24 mouse cellular contexts compared by ENCODE assay signal in genomic region chr13:27725057-27725456, GRCm38 (mm10). TPM values are rescaled to one million over a fixed set of nuclear protein-coding genes. Genes with fewer than 3 reads are reported as not detected.
DNase-seq lines count a peak whose midpoint lies in the region; ATAC-seq and TF ChIP-seq lines count a peak whose summit lies in the region.
"Not testable (repeated sequence)": the region's sequence is repeated elsewhere in the genome, so short reads cannot be mapped to it uniquely, and the experiment has no call there.
"Had no signal": no experiment of that assay in that cellular context is flagged by ENCODE, and none has a peak within 500 bp of the region (broad histone marks: within the 10 kb centered on the region; RNA-seq: fewer than 3 reads in every experiment).

No protein-coding gene starts in this region.

- H3K36me3 ChIP-seq in ES-E14 (ENCODE audit: control insufficient read depth, insufficient read depth, low read length, poor library complexity, severe bottlenecking); kidney, adult 2 months (ENCODE audit: control insufficient read depth, insufficient read depth, low read length): not testable (repeated sequence)

- CTCF ChIA-PET in Patski (lab: Charles Lee), result not testable (repeated sequence)

- not testable (repeated sequence) for TF ChIP-seq POLR2A in kidney, adult 2 months (IDR thresholded peaks at IDR 0.05; ENCODE audit: low read depth, low read length)

- not testable (repeated sequence) for H3K9me3 ChIP-seq in ES-E14 (ENCODE audit: control insufficient read depth, insufficient read depth, low read depth, low read length)

- not testable (repeated sequence) for TF ChIP-seq CTCF in Patski (IDR thresholded peaks at IDR 0.05); kidney, adult 2 months (conservative IDR thresholded peaks at IDR 0.05; ENCODE audit: insufficient read depth, insufficient read length, low read depth, low read length)

- not testable (repeated sequence) for H3K4me1 ChIP-seq in ES-E14 (ENCODE audit: control insufficient read depth in 2 of 2, insufficient read depth in 2 of 2, low read length in 2 of 2, poor library complexity in 1 of 2); kidney, adult 2 months (ENCODE audit: control insufficient read depth, insufficient read depth, low read length)

- POLR2A ChIA-PET in Patski (lab: Charles Lee), result not testable (repeated sequence)

- peak; percentile 67 for ATAC-seq in Patski

- DNase-seq in 3134 (ENCODE audit: extremely low read depth, insufficient read length, low spot score), result peak; percentile 53
- DNase-seq in ES-E14 (ENCODE audit: low read depth, low spot score), result peak; percentile 4
- not testable (repeated sequence) for DNase-seq in Patski (ENCODE audit: low read depth, low spot score)
- peak; percentile 4 for DNase-seq in kidney, adult 11 months
- DNase-seq in kidney, adult 2 months, result peak; percentile 15
- DNase-seq in kidney, adult 9 months, result peak; percentile 11
- peak; percentile 4 for DNase-seq in kidney, postnatal 14 days

- H3K9ac ChIP-seq in ES-E14 (ENCODE audit: insufficient read depth, low read depth, low read length, poor library complexity, severe bottlenecking), result not testable (repeated sequence)

- not testable (repeated sequence) for H3K4me3 ChIP-seq in ES-E14 (ENCODE audit: insufficient read depth in 1 of 2, low read depth in 1 of 2, low read length in 2 of 2, poor library complexity in 1 of 2, severe bottlenecking in 1 of 2); kidney, adult 2 months (ENCODE audit: insufficient read depth, low read depth, low read length)

- not testable (repeated sequence) for H3K27ac ChIP-seq in ES-E14 (ENCODE audit: insufficient read depth, low read depth, low read length, poor library complexity, severe bottlenecking); kidney, adult 2 months (ENCODE audit: insufficient read depth, low read depth, low read length)

- in situ Hi-C loops in ES-E14 (cut with MboI; ENCODE audit: low sequenced_read_pairs in 2 of 2, unreplicated experiment in 2 of 2); Patski (cut with MboI; ENCODE audit: low pct_unique_long_range_greater_than_20kb): not testable (repeated sequence)

- WGBS in kidney, adult 2 months, result 71% methylated on average over 3 of the region's 3 CpGs

- H3K27me3 ChIP-seq in Patski; kidney, adult 2 months (replicated peaks; ENCODE audit: control insufficient read depth, insufficient read depth, low read length): not testable (repeated sequence)

RNA-seq across cellular contexts. Expression of gene Prl7d1, which starts 8.5 kb away (rescaled TPM):
- 1.3 TPM in 1 of 2 replicates, not detected in the other for total RNA-seq in ES-E14 (2012; rRNA removed)
- polyA plus RNA-seq in Patski (2021), result not detected
- polyA plus RNA-seq in kidney, adult 2 months (2012; rRNA removed), result not detected in 2 replicates
- total RNA-seq: adrenal gland, adult 18-20 months; adrenal gland, adult 8-10 months; adrenal gland, postnatal 14 days; adrenal gland, postnatal 36 days; CH12.LX; forebrain, postnatal 0 days; MEL had no signal
- polyA plus RNA-seq: activated CD4-positive, CD25-positive, alpha-beta regulatory T cell, adult 4 months; CD4-positive, CD25-positive, alpha-beta regulatory T cell, adult 4 months; cortical plate, adult 2 months; embryonic facial prominence, embryonic 10.5 days; embryonic facial prominence, embryonic 12.5 days; embryonic facial prominence, embryonic 14.5 days; forebrain, embryonic 11.5 days; forebrain, embryonic 13.5 days; forebrain, embryonic 15.5 days; forebrain, postnatal 0 days had no signal

RNA-seq across cellular contexts. Expression of gene Prl7c1, which starts 55.5 kb away (rescaled TPM):
- total RNA-seq in ES-E14 (2012; rRNA removed), result not detected in 2 replicates
- polyA plus RNA-seq in Patski (2021), result not detected
- polyA plus RNA-seq in kidney, adult 2 months (2012; rRNA removed), result not detected in 2 replicates
- total RNA-seq: adrenal gland, adult 18-20 months; adrenal gland, adult 8-10 months; adrenal gland, postnatal 14 days; adrenal gland, postnatal 36 days; CH12.LX; forebrain, postnatal 0 days; MEL had no signal
- polyA plus RNA-seq: activated CD4-positive, CD25-positive, alpha-beta regulatory T cell, adult 4 months; CD4-positive, CD25-positive, alpha-beta regulatory T cell, adult 4 months; cerebellum, adult 2 months; cortical plate, adult 2 months; embryonic facial prominence, embryonic 10.5 days; embryonic facial prominence, embryonic 12.5 days; embryonic facial prominence, embryonic 14.5 days; forebrain, embryonic 11.5 days; forebrain, embryonic 13.5 days; forebrain, embryonic 15.5 days; forebrain, postnatal 0 days had no signal

RNA-seq across cellular contexts. Expression of gene Prl7a2, which starts 57.2 kb away (rescaled TPM):
- total RNA-seq in ES-E14 (2012; rRNA removed), result not detected in 2 replicates
- 0.13 TPM for polyA plus RNA-seq in Patski (2021)
- not detected in 2 replicates for polyA plus RNA-seq in kidney, adult 2 months (2012; rRNA removed)
- total RNA-seq: adrenal gland, adult 18-20 months; adrenal gland, adult 8-10 months; adrenal gland, postnatal 14 days; adrenal gland, postnatal 36 days; CH12.LX; forebrain, postnatal 0 days; MEL had no signal
- polyA plus RNA-seq: CD4-positive, CD25-positive, alpha-beta regulatory T cell, adult 4 months; cortical plate, adult 2 months; embryonic facial prominence, embryonic 10.5 days; embryonic facial prominence, embryonic 12.5 days; embryonic facial prominence, embryonic 14.5 days; forebrain, embryonic 11.5 days; forebrain, embryonic 13.5 days; forebrain, embryonic 15.5 days; forebrain, postnatal 0 days had no signal
